Mouse (Mus musculus): ENCODE results near the gene Gm3512. TPM values are rescaled to one million over a fixed set of nuclear protein-coding genes. Genes with fewer than 3 reads are reported as not detected.
"Not testable (repeated sequence)": the region's sequence is repeated elsewhere in the genome, so short reads cannot be mapped to it uniquely, and the experiment has no call there.

Gm3512 gene
- 4.5 and 5.6 TPM in 2 replicates for polyA plus RNA-seq (2015; fragmentation: Nextera tagmentation; extraction: Ambion mirVana)

DNA sequence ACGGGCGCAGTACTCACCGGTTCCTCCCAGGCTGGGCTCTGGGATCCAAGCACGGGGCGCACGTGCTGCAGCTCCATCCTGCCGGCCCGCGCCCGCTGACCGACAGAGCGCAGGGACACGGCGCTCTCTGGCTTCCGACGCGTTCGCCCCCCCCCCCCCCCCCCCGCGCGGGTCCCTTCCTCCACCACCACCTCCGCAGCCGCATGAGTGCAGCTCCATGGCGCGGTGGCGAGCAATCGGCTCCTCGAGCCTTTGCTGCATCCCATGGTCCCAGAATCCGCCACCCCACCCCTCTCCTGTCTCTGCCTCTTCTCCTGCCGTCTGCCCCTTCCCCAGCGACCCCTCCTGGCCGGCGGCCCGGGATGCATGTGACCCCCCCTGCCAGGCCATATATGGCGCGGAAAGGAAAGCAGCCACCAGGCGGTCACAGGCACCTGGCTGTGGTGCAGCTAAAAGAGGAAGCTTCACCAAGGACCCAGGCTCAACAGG is at the start of gene Gm3512:
TSS of gene Gm3512 (minus strand) at position 51 of the 489 bp plus-strand sequence.
- H3K36me3 ChIP-seq: not testable (repeated sequence)

DNA sequence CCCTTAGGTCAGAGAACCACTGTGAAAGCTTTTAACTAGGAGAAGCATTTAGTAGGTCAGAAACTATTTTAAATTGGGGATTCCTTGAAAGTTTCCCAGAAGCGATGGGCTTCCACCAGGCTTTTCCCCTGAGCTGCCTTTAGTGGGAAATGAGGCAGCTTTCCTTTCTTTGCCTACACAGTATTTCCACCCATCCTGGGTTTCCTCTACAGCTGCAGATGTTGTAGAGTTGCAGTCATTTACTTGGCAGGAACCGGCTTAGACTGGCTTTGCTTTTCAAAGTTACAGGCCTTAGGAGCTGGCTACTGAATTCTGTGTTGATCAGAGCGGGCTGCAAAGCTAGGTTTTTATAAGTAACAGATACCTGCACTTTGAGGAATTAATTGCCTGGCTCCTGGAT is 25.7 kb upstream of the Gm3512 start:
- H3K9me3 ChIP-seq; H3K36me3 ChIP-seq; H3K4me1 ChIP-seq; ATAC-seq (ENCODE audit: insufficient read depth, low FRiP score, low read depth); H3K27ac ChIP-seq; H3K27me3 ChIP-seq (replicated peaks); H3K4me2 ChIP-seq; H3K9ac ChIP-seq; H3K4me3 ChIP-seq (replicated peaks): not testable (repeated sequence)
- 86% methylated on average over 3 of the region's 3 CpGs for WGBS

More for the DNA sequence above, at the start of gene Gm3512:
- H3K9me3 ChIP-seq; H3K4me2 ChIP-seq; H3K27ac ChIP-seq; H3K4me3 ChIP-seq (replicated peaks); H3K9ac ChIP-seq; ATAC-seq (ENCODE audit: insufficient read depth, low FRiP score, low read depth); H3K4me1 ChIP-seq; H3K27me3 ChIP-seq (replicated peaks): not testable (repeated sequence)
- WGBS: no CpG with 5 or more reads among the region's 37 CpGs

DNA sequence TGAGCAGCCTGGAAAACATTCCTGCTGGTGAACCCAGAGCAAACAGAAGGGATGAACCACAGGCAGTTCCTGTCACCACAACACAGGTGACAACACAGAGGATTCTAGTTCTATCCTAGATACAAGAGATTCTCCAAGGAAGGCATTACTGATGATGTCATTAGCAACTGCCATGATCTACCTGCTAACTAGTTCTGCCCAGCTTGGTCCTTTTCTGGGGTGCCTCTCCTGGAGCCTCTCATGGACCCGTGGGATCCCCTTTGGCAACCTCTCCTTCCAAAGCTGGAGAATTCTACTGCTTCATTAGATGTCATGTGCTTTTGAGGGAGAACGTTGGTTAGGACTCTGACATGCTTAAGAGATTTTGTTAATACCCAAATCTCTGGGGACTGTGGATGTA is 20.1 kb upstream of the Gm3512 start, which contains the start of gene Gm16434:
TSS of gene Gm16434 (minus strand) at position 101 of the 400 bp plus-strand sequence.
- H3K36me3 ChIP-seq; H3K4me1 ChIP-seq; H3K4me3 ChIP-seq (replicated peaks); H3K27ac ChIP-seq; H3K9me3 ChIP-seq; H3K4me2 ChIP-seq; ATAC-seq (ENCODE audit: insufficient read depth, low FRiP score, low read depth); H3K27me3 ChIP-seq (replicated peaks); H3K9ac ChIP-seq: not testable (repeated sequence)
- no CpG with 5 or more reads among the region's 2 CpGs for WGBS

DNA sequence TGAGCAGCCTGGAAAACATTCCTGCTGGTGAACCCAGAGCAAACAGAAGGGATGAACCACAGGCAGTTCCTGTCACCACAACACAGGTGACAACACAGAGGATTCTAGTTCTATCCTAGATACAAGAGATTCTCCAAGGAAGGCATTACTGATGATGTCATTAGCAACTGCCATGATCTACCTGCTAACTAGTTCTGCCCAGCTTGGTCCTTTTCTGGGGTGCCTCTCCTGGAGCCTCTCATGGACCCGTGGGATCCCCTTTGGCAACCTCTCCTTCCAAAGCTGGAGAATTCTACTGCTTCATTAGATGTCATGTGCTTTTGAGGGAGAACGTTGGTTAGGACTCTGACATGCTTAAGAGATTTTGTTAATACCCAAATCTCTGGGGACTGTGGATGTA is 49.0 kb downstream of the Gm3512 start, which contains the start of gene Gm6676:
TSS of gene Gm6676 (minus strand) at position 101 of the 400 bp plus-strand sequence.
- H3K9me3 ChIP-seq; H3K4me1 ChIP-seq; H3K36me3 ChIP-seq; ATAC-seq (ENCODE audit: insufficient read depth, low FRiP score, low read depth); H3K27me3 ChIP-seq (replicated peaks); H3K27ac ChIP-seq; H3K9ac ChIP-seq; H3K4me2 ChIP-seq; H3K4me3 ChIP-seq (replicated peaks): not testable (repeated sequence)
- no CpG with 5 or more reads among the region's 2 CpGs for WGBS

DNA sequence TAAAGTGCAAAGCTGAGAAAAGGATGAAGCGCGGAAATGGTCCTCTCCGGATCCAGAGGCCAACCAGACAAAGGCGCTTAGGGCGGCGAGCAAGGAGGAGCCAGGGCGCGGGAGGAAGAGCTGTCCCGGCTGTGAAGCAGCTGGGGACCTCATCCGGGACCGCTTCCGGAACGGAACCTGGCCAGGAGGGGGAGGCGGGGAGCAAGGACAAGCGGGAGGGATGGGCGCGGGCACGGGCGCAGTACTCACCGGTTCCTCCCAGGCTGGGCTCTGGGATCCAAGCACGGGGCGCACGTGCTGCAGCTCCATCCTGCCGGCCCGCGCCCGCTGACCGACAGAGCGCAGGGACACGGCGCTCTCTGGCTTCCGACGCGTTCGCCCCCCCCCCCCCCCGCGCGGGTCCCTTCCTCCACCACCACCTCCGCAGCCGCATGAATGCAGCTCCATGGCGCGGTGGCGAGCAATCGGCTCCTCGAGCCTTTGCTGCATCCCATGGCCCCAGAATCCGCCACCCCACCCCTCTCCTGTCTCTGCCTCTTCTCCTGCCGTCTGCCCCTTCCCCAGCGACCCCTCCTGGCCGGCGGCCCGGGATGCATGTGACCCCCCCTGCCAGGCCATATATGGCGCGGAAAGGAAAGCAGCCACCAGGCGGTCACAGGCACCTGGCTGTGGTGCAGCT is 69.1 kb downstream of the Gm3512 start:
- H3K4me2 ChIP-seq: peak overlapping the region; percentile 63
- peak overlapping the region; percentile 67; the same call in 1 of the 2 replicates for H3K27ac ChIP-seq
- not testable (repeated sequence) for H3K9me3 ChIP-seq; H3K4me1 ChIP-seq; H3K36me3 ChIP-seq; ATAC-seq (ENCODE audit: insufficient read depth, low FRiP score, low read depth); H3K27me3 ChIP-seq (replicated peaks)
- H3K4me3 ChIP-seq (replicated peaks): peak overlapping the region; percentile 47
- WGBS: 0% methylated on average over 14 of the region's 54 CpGs
- H3K9ac ChIP-seq: peak overlapping the region; percentile 37; the same call in 1 of the 2 replicates

Other genes starting within 250 kb of the Gm3512 start
- not detected in 2 replicates for gene Gm6356, start 200.7 kb downstream of the Gm3512 start, polyA plus RNA-seq (2015; fragmentation: Nextera tagmentation; extraction: Ambion mirVana)
- 0.45 and 0.82 TPM in 2 replicates for gene Gm10406, start 147.1 kb downstream of the Gm3512 start, polyA plus RNA-seq (2015; fragmentation: Nextera tagmentation; extraction: Ambion mirVana)
- gene Gm3685, start 129.6 kb downstream of the Gm3512 start, polyA plus RNA-seq (2015; fragmentation: Nextera tagmentation; extraction: Ambion mirVana): not detected in 2 replicates
- 1.2 and 1.3 TPM in 2 replicates for gene Gm3696, start 73.9 kb downstream of the Gm3512 start, polyA plus RNA-seq (2015; fragmentation: Nextera tagmentation; extraction: Ambion mirVana)
- gene Gm6676, start 49.1 kb downstream of the Gm3512 start, polyA plus RNA-seq (2015; fragmentation: Nextera tagmentation; extraction: Ambion mirVana): not detected in 2 replicates
- gene Gm16434, start 20.0 kb upstream of the Gm3512 start, polyA plus RNA-seq (2015; fragmentation: Nextera tagmentation; extraction: Ambion mirVana): not detected in 2 replicates
- not detected in 2 replicates for gene Gm3727, start 90.2 kb upstream of the Gm3512 start, polyA plus RNA-seq (2015; fragmentation: Nextera tagmentation; extraction: Ambion mirVana)
- gene Gm3739, start 140.5 kb upstream of the Gm3512 start, polyA plus RNA-seq (2015; fragmentation: Nextera tagmentation; extraction: Ambion mirVana): 0.58 and 0.70 TPM in 2 replicates
- not detected in 2 replicates for gene Gm5797, start 157.9 kb upstream of the Gm3512 start, polyA plus RNA-seq (2015; fragmentation: Nextera tagmentation; extraction: Ambion mirVana)
- not detected in 2 replicates for gene Gm8374, start 190.6 kb upstream of the Gm3512 start, polyA plus RNA-seq (2015; fragmentation: Nextera tagmentation; extraction: Ambion mirVana)

All from stomach, embryonic 15.5 days (tissue).